Mouse (Mus musculus) natural killer cell, adult 2 months (primary cell): ENCODE measurements around the gene Mtmr12.
"Not testable (repeated sequence)": the region's sequence is repeated elsewhere in the genome, so short reads cannot be mapped to it uniquely, and the experiment has no call there.

ENCODE experiments used
- DNase-seq, 2 experiments: peaks; one replicate each; pipeline ENCODE4 v3.0.0; 2022; ENCODE audit warnings: low spot score in 2 of 2

The Mtmr12 gene

DNA sequence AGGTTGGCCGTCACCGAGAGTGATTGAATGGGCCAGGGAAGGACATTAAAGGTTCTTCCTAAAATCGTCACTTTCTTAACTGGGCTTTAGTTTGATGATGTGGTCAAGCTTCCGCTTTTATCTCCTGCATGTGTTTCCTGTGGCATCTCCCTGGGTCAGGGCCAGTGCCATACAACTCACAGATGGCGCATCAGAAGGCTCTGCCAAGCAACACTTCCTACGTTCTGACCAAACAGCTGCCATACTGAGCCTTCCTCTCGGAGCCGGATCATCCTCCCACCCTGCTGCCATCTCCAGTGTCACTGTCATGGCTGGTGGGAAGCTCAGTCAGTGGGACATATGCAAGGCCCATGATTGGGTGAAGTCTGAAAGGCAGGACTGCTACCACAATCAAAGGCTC lies 6.7 kb downstream of the Mtmr12 start:
- peak; percentile 67 to 76 for DNase-seq

GRCm38 (mm10) chr15:12212266-12212665 lies 7.4 kb downstream of the Mtmr12 start:
- no peak for DNase-seq

GRCm38 (mm10) chr15:12214531-12215414 lies 9.9 kb downstream of the Mtmr12 start:
- DNase-seq: no peak

- no peak for DNase-seq
Measured at GRCm38 (mm10) chr15:12215415-12215718, 10.5 kb downstream of the Mtmr12 start.

DNA sequence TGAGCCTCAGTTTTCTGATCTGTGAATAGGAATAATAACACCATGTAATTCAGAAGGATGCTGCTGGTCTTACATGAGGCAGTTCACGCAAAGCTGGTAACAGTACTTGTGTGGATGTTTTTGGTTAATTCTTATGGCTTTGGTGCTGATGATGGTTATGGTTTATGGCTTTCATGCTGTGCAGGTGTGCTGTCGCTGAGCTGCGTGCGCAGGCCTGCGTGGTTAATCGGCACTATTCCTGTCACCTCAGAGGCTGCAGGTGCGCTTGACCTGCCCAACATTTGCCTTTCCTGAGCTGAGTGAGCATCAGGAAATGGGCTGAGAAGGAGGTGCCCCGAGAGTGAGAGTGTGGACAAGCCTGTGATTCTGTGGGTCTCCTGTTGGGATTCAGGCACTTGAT lies 11.3 kb downstream of the Mtmr12 start:
- DNase-seq: no peak

- DNase-seq: peak in 1 of 2 experiments; percentile 35
Measured at GRCm38 (mm10) chr15:12216798-12217197, 12.0 kb downstream of the Mtmr12 start.

DNA sequence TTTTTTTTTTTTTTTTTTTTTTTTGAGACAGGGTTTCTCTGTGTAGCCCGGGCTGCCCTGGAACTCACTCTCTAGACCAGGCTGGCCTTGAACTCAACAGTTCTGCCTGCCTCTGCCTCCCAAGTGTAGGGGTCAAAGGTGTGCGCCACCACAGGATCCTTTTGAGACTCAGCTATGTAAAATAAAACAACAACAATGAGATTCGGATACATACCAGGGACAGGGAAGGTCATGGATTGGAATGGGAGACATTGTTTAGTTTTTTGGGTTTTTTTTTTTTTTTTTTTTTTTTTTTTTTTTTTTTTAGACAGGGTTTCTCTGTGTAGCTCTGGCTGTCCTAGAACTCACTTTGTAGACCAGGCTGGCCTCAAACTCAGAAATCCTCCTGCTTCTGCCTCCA lies 12.5 kb downstream of the Mtmr12 start:
- DNase-seq: not testable (repeated sequence)

DNA sequence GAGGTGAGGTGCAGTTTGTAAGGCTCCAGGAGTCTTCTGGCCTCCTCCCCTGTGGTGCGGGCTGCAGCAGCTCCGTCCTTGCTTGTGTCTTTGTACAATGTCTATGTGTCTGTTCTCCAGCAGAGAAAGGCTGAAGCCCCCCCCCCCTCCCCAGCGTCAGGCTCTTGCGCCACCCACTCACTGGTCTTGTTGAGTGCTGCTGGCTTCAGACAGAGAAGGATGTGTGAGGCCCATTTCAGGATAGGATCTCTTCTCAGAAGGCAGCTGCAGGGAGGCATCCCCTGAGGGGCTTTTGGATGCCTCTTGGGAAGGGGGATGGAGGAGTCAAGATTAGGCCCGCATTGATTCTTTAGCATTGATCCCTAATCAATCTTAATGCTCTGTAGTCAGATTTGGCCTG lies 13.0 kb downstream of the Mtmr12 start:
- DNase-seq: no peak

DNA sequence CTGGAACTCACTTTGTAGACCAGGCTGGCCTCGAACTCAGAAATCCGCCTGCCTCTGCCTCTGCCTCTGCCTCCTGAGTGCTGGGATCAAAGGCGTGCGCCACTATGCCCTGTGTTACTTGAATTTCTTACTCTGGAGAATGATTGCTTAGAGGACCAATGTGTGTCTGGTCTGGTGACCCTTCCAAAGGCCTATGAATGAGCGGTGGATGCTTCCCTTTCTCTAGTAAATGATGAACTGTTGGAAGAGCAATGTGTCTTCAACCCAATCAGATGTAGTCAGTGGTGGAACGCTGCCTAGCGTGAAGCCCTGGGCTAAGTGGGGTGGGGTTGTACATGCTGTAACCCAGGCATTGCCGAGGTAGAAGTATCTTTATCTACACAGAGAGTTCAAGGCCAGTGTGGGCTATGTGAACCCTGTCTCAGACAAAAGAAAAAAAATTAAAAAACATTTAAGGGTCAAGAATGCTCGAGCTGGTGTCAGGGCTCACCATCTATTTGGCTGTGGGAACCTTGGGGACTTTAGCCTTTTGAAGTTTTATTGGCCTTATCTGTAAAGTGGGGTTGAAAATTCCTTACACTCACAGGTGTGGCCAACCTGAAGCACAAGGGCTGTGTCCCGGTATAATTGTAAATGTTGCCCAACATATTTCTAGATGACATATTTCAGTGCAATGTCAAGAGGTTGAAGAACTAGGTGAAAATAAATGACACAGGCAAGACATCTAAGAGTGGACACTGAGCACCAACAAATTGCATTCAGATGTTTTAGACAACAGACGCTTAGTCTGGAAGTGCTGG lies 14.0 kb downstream of the Mtmr12 start:
- no peak for DNase-seq

DNA sequence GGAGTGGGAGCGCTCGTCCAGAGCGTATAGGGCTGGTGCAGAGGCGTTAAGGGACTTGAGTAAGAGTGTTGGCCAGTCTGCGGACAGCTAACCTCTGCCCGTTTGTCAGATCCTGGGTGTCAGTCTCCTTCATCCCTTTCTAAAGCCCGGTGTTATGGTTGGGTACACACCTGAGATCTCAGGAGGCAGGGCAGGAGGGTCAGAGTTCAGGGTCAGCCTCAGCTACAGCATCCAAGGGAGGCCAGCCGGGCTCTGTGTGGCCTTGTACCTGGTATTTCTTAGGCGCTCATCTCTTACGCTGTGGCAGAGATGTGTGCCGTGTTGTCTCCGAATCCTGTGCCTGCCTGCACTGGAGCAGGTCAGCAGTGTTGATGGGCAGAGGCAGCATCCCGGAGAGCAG lies 16.3 kb downstream of the Mtmr12 start:
- no peak for DNase-seq

DNA sequence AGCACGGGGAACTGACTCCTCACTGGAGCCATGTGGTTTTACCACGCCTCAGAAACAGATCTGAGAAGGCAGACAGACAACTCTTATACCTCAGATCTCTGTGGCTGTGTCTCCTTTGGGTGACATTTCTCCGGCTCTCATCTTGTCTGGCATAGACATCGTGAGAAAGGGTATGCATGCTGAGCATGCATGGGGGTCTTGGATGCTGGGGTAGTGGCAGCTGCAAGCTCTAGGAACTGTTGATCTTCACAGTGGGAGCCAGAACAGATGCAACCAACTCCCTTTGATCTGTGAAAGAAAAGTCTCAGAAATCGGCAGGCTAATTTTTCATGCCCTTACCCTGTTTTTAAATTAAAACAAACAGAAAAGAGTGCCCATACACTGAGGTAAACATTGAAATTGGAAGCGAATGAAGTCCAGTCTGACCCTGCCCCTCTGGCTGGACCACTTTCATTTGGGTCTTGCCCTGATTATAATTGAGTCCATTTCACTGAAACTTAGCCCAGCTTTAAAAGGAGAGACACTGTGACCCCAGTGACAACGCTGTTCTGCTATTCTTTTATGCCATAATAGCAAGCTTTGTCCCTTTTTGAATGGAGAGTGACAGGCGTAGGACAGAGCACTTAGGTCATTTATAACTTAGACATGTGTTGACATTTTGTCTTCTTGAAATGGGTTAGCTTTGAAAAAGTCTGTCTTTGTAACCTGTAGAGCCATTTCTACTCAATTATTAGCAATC lies 17.9 kb downstream of the Mtmr12 start:
- DNase-seq: no peak

- no peak for DNase-seq
Measured at GRCm38 (mm10) chr15:12223393-12223792, 18.6 kb downstream of the Mtmr12 start.

DNA sequence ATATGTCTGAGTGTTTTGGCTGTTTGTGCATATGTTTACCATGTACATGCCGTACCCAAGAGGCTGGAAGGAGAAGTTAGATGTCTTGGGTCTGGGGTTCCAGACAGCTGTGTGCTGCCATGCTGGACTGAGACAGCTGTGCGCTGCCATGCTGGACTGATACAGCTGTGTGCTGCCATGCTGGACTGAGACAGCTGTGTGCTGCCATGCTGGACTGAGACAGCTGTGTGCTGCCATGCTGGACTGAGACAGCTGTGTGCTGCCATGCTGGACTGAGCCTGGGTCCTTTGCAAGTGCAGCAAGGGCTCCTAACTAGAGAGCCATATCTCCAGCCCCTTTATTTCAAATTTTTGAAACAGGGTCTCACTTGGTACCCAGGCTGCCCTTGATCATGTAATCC lies 19.4 kb downstream of the Mtmr12 start:
- DNase-seq: no peak

DNA sequence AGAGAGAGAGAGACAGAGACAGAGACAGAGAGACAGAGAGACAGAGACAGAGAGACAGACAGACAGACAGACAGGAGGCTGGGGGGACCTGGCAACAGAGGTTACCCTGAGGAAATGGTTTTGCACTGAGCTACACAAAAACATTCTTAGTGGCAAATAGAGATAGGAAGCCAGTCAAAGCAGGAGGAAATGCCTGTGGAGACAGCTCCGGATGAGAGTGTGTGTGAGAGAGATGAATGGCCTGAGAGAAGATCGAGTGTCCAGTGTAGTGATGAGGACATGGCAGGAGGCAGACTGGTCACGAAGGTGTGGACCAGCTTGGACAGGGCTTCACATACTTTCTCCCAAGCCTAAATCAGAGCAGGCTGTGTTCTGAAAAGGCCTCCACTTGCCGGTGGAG lies 20.2 kb downstream of the Mtmr12 start:
- no peak for DNase-seq

- no peak for DNase-seq
Measured at GRCm38 (mm10) chr15:12226908-12227307, 22.1 kb downstream of the Mtmr12 start.

DNA sequence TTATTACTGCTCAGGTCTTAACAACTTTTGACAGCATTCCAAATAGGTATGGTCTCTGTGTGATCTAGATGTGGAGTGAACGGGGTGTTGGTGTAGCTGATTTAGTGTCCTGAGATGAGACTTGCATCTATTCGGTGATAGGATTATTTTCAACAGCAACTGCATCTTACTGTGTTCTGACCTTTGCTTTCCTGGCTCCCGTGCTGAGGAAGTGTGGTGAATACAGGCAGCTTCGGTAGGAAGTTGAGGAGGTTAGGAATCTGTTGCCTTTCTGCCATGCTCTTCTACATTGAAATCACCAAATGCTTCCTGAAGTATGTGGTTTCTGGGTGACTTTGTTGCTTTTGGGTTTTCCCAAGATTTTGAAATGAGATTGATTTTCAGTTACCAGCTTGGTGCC lies 22.5 kb downstream of the Mtmr12 start:
- no peak for DNase-seq

DNA sequence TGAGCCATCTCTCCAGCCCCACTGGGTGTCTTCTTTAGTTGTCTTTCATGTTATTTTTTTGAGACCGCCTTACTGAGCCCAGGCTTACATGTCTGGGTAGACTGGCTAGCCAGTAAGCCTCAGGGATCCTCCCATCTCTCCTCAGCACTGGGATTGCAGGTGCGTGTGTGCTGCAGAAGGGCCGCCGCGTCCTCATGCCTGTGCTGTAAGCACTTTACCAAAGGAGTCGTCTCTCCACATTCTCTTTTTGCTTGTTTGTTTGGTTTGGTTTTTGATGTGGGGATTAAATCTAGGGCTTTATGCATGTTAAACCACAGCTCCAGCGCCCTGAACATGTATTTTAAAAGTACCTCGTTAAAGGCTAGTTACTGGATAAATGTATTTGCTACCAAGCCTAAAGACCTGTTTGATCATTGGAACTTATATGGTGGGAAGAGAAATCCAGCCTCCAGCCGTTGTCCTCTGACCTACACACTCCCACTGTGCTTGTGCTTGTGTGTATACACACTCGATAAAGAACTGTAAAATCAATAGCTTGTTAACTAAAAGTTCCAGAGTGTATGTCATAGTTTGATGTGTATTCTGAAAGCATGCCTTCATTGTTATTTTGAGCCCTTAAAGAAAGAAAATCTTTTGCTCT lies 24.9 kb downstream of the Mtmr12 start:
- DNase-seq: peak in 1 of 2 experiments; percentile 22

- DNase-seq: peak in 1 of 2 experiments; percentile 57
Measured at GRCm38 (mm10) chr15:12230243-12230935, 25.6 kb downstream of the Mtmr12 start.

DNA sequence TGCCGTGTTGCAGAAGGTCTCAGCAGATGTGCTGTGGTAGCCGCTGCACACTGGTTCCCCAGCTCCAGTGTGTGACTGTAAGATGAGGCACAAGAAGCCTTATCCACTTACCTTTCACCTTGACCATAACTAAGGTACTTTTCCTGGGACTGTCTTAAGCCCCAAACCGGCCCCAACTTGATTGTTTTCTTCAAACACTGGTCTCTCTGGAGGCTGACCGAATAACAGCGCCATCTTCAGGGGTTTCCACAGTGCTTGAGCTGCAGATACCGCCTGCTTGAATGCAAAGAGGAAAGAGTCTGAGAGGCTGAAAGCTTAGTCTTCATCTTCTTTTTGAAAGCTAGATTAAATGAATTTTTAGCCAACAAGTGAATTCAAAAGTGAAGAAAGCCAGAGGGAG lies 26.6 kb downstream of the Mtmr12 start:
- DNase-seq: no peak

DNA sequence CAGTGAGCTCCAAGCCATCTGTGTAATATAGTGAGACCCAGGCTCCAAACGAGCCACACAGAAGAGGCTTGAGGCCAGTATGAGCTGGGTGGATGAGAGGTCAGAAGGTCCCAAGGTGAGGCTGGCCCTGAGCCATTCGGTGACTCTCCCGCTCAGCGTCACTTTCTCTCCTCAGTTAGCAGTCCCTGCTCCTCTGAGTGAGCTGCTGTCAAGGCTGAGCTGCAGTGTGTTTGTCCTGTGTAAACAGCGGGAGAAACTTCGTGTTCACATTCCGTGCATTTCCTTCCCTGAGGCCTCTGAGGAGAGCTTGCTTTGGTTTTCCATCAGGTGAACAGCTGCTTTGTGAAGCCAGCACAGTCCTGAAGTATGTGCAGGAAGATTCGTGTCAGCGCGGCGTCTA lies 27.6 kb downstream of the Mtmr12 start:
- DNase-seq: no peak

DNA sequence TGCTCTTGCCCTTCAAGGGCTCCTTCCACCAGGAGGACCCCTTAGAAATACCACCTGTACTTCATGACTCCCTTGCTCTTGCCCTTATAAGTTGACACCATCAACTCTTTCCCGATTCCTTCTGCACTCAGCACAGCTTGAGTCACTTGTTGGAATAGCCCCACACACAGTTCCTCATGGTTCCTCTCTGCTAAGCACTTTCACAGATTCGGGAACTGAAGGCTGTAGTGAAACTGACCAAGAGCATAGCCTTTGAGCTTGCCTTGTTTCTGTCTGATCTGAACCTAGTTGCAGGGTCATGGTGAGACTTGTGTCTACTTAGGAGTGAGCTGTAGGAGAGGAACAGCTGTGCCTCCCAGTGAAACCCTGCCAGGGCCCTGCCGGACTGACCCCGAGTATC lies 28.2 kb downstream of the Mtmr12 start:
- DNase-seq: no peak
